Mouse (Mus musculus) cerebellum, postnatal 10 days (tissue): Measurements from ENCODE around the gene Ttc17.

Experiments used
- DNase-seq, 2 experiments: peaks; one replicate each; pipeline ENCODE4 v3.0.0; 2021; ENCODE audit warnings: mixed read lengths in 2 of 2

Ttc17 gene

GRCm38 (mm10) chr2:94378678-94379077, 27.8 kb downstream of the Ttc17 start:
- DNase-seq, result no peak

GRCm38 (mm10) chr2:94371093-94371492, 35.4 kb downstream of the Ttc17 start:
- peak; percentile 38 to 59 for DNase-seq

GRCm38 (mm10) chr2:94363821-94364220, 42.7 kb downstream of the Ttc17 start:
- DNase-seq, result no peak

- DNase-seq, result peak; percentile 58 to 68
These were observed 46.0 kb downstream of the Ttc17 start for GRCm38 (mm10) chr2:94360398-94360973.

GRCm38 (mm10) chr2:94348165-94348591, 58.3 kb downstream of the Ttc17 start:
- DNase-seq, result no peak

GRCm38 (mm10) chr2:94346746-94347145, 59.7 kb downstream of the Ttc17 start:
- no peak for DNase-seq

GRCm38 (mm10) chr2:94344624-94345023, 61.9 kb downstream of the Ttc17 start:
- DNase-seq, result peak in 1 of 2 experiments; percentile 44

- no peak for DNase-seq
These were observed 62.9 kb downstream of the Ttc17 start for GRCm38 (mm10) chr2:94343290-94344285.

- DNase-seq, result peak in 1 of 2 experiments; percentile 19
These were observed 65.7 kb downstream of the Ttc17 start for GRCm38 (mm10) chr2:94340769-94341168.

GRCm38 (mm10) chr2:94339495-94339894, 67.0 kb downstream of the Ttc17 start:
- DNase-seq, result no peak

- no peak for DNase-seq
These were observed 70.2 kb downstream of the Ttc17 start for GRCm38 (mm10) chr2:94336336-94336735.

- no peak for DNase-seq
These were observed 71.8 kb downstream of the Ttc17 start for GRCm38 (mm10) chr2:94334742-94335046.

- DNase-seq, result peak; percentile 64 to 76
These were observed 72.4 kb downstream of the Ttc17 start for GRCm38 (mm10) chr2:94333841-94334741.

- peak; percentile 60 to 65 for DNase-seq
These were observed 73.4 kb downstream of the Ttc17 start for GRCm38 (mm10) chr2:94333086-94333485.

- no peak for DNase-seq
These were observed 77.2 kb downstream of the Ttc17 start for GRCm38 (mm10) chr2:94329336-94329735.

GRCm38 (mm10) chr2:94327836-94328235, 78.7 kb downstream of the Ttc17 start:
- DNase-seq, result no peak

GRCm38 (mm10) chr2:94319780-94320179, 86.7 kb downstream of the Ttc17 start:
- DNase-seq, result no peak

- DNase-seq, result peak; percentile 45 to 57
These were observed 90.0 kb downstream of the Ttc17 start for GRCm38 (mm10) chr2:94316526-94316925.

GRCm38 (mm10) chr2:94303984-94304383, 102.5 kb downstream of the Ttc17 start:
- peak; percentile 43 to 56 for DNase-seq

GRCm38 (mm10) chr2:94302393-94302792, 104.1 kb downstream of the Ttc17 start:
- DNase-seq, result peak; percentile 64 to 67

GRCm38 (mm10) chr2:94301749-94302148, 104.7 kb downstream of the Ttc17 start:
- DNase-seq, result no peak

GRCm38 (mm10) chr2:94297467-94297866, 109.0 kb downstream of the Ttc17 start:
- peak in 1 of 2 experiments; percentile 24 for DNase-seq

GRCm38 (mm10) chr2:94290483-94290882, 116.0 kb downstream of the Ttc17 start:
- DNase-seq, result peak; percentile 91
